Mouse (Mus musculus) c-Kit-positive CD71-positive TER-119-positive erythroid progenitor cells, embryonic 14.5 days (primary cell): Measurements from ENCODE around the gene Nrbp1.

Source experiments
- DNase-seq: peaks from one replicate; pipeline ENCODE4 v3.0.0-alpha.2; 2013; ENCODE audit warnings: low spot score

Nrbp1 gene

GRCm38 (mm10) chr5:31240637-31241521 lies at the start of gene Nrbp1, which contains the start of gene Gm9970:
Gene Nrbp1 (plus strand): TSS chr5:31240864.
Gene Gm9970 (minus strand): TSS chr5:31241232.
- peak; percentile 92 for DNase-seq

GRCm38 (mm10) chr5:31192045-31192938 lies 48.4 kb upstream of the Nrbp1 start:
- no peak for DNase-seq

- peak; percentile 98 for DNase-seq
Observed at GRCm38 (mm10) chr5:31192939-31193630, 47.6 kb upstream of the Nrbp1 start, which contains the start of the genes Snx17 and Eif2b4. Gene Snx17 (plus strand): TSS chr5:31193227. Gene Eif2b4 (minus strand): TSS chr5:31193430.

- no peak for DNase-seq
Observed at GRCm38 (mm10) chr5:31193631-31194281, 46.9 kb upstream of the Nrbp1 start.

- no peak for DNase-seq
Observed at GRCm38 (mm10) chr5:31194486-31195485, 45.9 kb upstream of the Nrbp1 start.

- DNase-seq: no peak
Observed at GRCm38 (mm10) chr5:31195671-31196070, 45.0 kb upstream of the Nrbp1 start.

GRCm38 (mm10) chr5:31196207-31196606 lies 44.5 kb upstream of the Nrbp1 start:
- DNase-seq: no peak

- DNase-seq: no peak
Observed at GRCm38 (mm10) chr5:31197072-31197471, 43.6 kb upstream of the Nrbp1 start.

- DNase-seq: no peak
Observed at GRCm38 (mm10) chr5:31198170-31198569, 42.5 kb upstream of the Nrbp1 start.

- DNase-seq: no peak
Observed at GRCm38 (mm10) chr5:31198616-31199320, 41.9 kb upstream of the Nrbp1 start.

- DNase-seq: no peak
Observed at GRCm38 (mm10) chr5:31199321-31199892, 41.3 kb upstream of the Nrbp1 start.

- no peak for DNase-seq
Observed at GRCm38 (mm10) chr5:31199893-31200292, 40.8 kb upstream of the Nrbp1 start.

- no peak for DNase-seq
Observed at GRCm38 (mm10) chr5:31200327-31200768, 40.3 kb upstream of the Nrbp1 start.

GRCm38 (mm10) chr5:31201042-31201741 lies 39.5 kb upstream of the Nrbp1 start:
- DNase-seq: no peak

GRCm38 (mm10) chr5:31201742-31202590 lies 38.7 kb upstream of the Nrbp1 start, which contains the start of gene Zfp513:
Gene Zfp513 (minus strand): TSS chr5:31202303.
- peak; percentile 96 for DNase-seq

- no peak for DNase-seq
Observed at GRCm38 (mm10) chr5:31202933-31203332, 37.7 kb upstream of the Nrbp1 start.

GRCm38 (mm10) chr5:31203866-31204265 lies 36.8 kb upstream of the Nrbp1 start:
- DNase-seq: no peak
